Mouse (Mus musculus): ENCODE measurements around the gene Rnf217. TPM values are rescaled to one million over a fixed set of nuclear protein-coding genes. Genes with fewer than 3 reads are reported as not detected.

The Rnf217 gene
- polyA plus RNA-seq, 1 experiment from 2014 or later = 1.5 TPM

DNA sequence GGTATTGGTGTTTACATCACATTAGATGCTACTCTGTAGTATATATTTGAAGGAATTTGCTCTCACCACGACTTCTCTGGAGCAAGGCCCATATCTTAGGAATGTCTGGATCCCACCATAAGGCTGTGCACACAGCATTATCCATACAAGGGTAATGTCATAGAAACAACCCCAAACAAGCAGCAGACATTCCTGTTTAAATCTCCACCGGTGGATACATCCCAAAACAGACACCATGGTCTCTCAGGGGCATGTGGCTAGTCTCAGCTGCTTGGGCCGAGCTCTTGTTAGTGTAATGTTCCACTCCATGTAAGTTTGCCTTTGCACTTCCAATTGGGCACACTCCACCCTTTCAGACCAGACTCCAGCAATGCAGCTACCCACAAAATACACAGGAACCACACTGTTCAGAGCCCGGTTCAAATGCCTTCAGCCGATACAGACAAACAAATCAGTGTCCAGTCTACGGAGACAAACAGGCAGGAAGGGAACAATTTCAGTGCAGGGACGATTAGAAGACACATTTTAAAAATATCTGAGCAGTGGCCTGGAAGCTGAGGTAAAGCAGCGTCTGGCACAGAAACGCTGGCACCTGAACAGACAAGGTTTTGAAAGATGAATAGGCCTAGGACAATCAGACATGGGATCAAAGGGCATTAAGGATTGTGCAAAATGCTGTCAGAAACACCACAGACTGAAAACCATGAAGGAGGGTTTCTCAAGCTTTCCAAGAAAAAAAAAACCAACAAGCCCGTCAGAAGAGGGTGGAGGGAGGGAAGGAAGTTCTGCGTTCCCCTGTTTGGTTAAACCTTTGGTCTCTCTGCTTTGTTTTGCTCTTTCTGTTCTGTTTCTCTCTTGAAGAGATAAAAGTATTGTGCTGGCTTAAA lies 1.8 kb downstream of the Rnf217 start:
- Histone ChIP-seq H3K27me3 (ENCODE audit: control insufficient read depth, insufficient read depth, low read depth, low read length) (no peaks in the 10 kb centered on the region), H3K27ac (ENCODE audit: low read length) (no peak overlapping the region), H3K4me2 (ENCODE audit: low read length) (peak overlapping the region; percentile 58), H3K4me1 (ENCODE audit: control insufficient read depth, insufficient read depth, low read length) (peaks cover 32% of the 10 kb centered on the region), H3K36me3 (ENCODE audit: control insufficient read depth, insufficient read depth, low read length) (no peaks in the 10 kb centered on the region), H3K9me3 (replicated peaks; ENCODE audit: control insufficient read depth, low read length, poor library complexity, severe bottlenecking) (no peaks in the 10 kb centered on the region), H3K4me3 (ENCODE audit: low read depth, low read length) (peak overlapping the region; percentile 72), H3K9ac (ENCODE audit: low read depth, low read length) (peak overlapping the region; percentile 88)
- 15% methylated on average over 11 of the region's 11 CpGs for WGBS
- ATAC-seq = no peak

DNA sequence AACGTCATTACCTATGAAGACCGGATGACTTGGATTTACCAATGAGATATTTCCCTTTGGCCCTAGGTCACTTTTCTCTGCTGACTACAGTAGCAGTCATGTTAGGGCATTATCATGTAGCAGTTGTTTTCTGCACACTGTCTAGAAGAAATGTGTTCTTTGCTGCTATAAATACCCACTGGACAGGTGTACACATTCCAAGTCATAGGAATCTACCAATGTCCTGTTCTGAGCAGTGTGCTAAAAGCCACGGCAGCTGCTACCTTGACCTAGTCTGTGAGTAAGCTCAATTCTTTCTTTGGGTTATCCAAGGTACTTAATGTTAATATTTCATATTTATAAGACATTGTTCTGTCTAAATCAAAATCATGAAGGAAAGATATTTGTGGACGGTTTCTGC lies 5.1 kb downstream of the Rnf217 start:
- Histone ChIP-seq H3K27ac (ENCODE audit: low read length) (no peak overlapping the region), H3K27me3 (ENCODE audit: control insufficient read depth, insufficient read depth, low read depth, low read length) (no peaks in the 10 kb centered on the region), H3K4me3 (ENCODE audit: low read depth, low read length) (no peak overlapping the region), H3K4me2 (ENCODE audit: low read length) (no peak overlapping the region), H3K36me3 (ENCODE audit: control insufficient read depth, insufficient read depth, low read length) (no peaks in the 10 kb centered on the region), H3K9ac (ENCODE audit: low read depth, low read length) (no peak overlapping the region), H3K4me1 (ENCODE audit: control insufficient read depth, insufficient read depth, low read length) (peaks cover 28% of the 10 kb centered on the region), H3K9me3 (replicated peaks; ENCODE audit: control insufficient read depth, low read length, poor library complexity, severe bottlenecking) (no peaks in the 10 kb centered on the region)
- no peak for ATAC-seq
- 97% methylated on average over 4 of the region's 4 CpGs for WGBS

DNA sequence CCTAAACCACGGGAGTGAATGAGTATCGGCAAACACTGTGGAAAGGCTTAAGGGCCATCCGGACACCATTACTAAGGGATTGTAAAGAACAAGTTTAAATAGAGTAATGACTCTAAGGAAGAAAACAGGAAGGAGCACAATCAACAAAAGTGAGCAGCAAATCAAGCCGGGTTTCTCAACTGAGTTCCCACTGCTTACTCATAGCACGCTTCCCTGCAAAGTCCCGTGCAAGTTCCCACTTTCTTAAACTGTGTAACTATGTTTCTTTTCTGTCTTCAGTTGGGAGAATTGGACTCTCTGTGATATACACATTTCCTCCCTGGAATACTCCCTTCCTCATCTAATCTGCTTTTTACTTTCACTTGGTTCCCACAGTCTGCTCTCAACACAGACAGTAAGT lies 8.9 kb downstream of the Rnf217 start:
- H3K4me3 ChIP-seq (ENCODE audit: low read depth, low read length) = no peak overlapping the region
- no peaks in the 10 kb centered on the region for H3K27me3 ChIP-seq (ENCODE audit: control insufficient read depth, insufficient read depth, low read depth, low read length)
- 96% methylated on average over 6 of the region's 6 CpGs for WGBS
- no peak overlapping the region for H3K9ac ChIP-seq (ENCODE audit: low read depth, low read length)
- no peaks in the 10 kb centered on the region for H3K9me3 ChIP-seq (replicated peaks; ENCODE audit: control insufficient read depth, low read length, poor library complexity, severe bottlenecking)
- H3K27ac ChIP-seq (ENCODE audit: low read length) = no peak overlapping the region
- H3K4me1 ChIP-seq (ENCODE audit: control insufficient read depth, insufficient read depth, low read length) = peaks cover 2% of the 10 kb centered on the region; the same call in 1 of the 2 replicates
- H3K36me3 ChIP-seq (ENCODE audit: control insufficient read depth, insufficient read depth, low read length) = no peaks in the 10 kb centered on the region
- no peak overlapping the region for H3K4me2 ChIP-seq (ENCODE audit: low read length)
- no peak for ATAC-seq

DNA sequence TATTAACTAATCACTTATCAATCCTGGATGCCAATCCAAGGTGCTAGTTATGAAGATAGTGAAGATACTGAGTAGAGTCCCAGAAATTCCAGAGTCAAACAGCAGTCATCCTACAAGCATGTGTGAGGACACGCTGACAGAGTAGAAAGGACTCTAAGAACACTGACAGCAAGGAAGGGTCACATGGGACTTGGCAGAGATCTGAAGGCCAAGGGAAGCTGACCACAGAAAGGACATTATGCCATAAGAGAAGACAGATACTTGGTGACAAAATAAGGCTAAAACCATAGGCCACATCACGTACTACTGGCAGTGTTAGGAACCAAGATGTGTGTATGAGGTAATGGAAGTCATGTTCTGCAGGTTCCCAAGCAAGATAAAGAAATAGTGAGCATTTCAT lies 11.1 kb downstream of the Rnf217 start:
- H3K4me1 ChIP-seq (ENCODE audit: control insufficient read depth, insufficient read depth, low read length) = peaks cover 6% of the 10 kb centered on the region
- H3K4me3 ChIP-seq (ENCODE audit: low read depth, low read length) = no peak overlapping the region
- H3K36me3 ChIP-seq (ENCODE audit: control insufficient read depth, insufficient read depth, low read length) = no peaks in the 10 kb centered on the region
- no peak overlapping the region for H3K27ac ChIP-seq (ENCODE audit: low read length)
- WGBS = 93% methylated on average over 2 of the region's 2 CpGs
- H3K9me3 ChIP-seq (replicated peaks; ENCODE audit: control insufficient read depth, low read length, poor library complexity, severe bottlenecking) = no peaks in the 10 kb centered on the region
- H3K4me2 ChIP-seq (ENCODE audit: low read length) = no peak overlapping the region
- ATAC-seq = no peak
- H3K9ac ChIP-seq (ENCODE audit: low read depth, low read length) = no peak overlapping the region
- no peaks in the 10 kb centered on the region for H3K27me3 ChIP-seq (ENCODE audit: control insufficient read depth, insufficient read depth, low read depth, low read length)

DNA sequence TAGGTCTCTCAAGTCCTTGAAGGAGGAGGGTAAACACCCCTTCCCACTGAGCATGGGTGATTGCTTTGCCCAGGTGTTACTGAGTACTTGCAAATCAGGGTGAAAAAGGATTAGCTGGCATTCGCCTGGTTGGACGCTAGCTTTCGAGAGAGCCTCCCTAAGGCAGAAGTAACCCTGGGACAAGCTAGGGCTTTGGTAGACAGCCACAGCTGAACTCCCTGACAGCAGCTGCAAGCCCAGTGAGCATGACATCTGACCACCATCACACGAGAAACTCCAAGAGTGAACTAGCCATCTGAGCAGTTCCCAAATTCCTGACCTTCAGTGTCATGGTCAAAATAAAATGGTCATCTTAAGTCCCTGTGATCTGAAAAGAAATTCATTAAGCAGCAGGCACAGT lies 12.2 kb downstream of the Rnf217 start:
- no peaks in the 10 kb centered on the region for H3K9me3 ChIP-seq (replicated peaks; ENCODE audit: control insufficient read depth, low read length, poor library complexity, severe bottlenecking)
- H3K4me1 ChIP-seq (ENCODE audit: control insufficient read depth, insufficient read depth, low read length) = peaks cover 16% of the 10 kb centered on the region
- H3K27me3 ChIP-seq (ENCODE audit: control insufficient read depth, insufficient read depth, low read depth, low read length) = no peaks in the 10 kb centered on the region
- no peak overlapping the region for H3K4me2 ChIP-seq (ENCODE audit: low read length)
- H3K36me3 ChIP-seq (ENCODE audit: control insufficient read depth, insufficient read depth, low read length) = no peaks in the 10 kb centered on the region
- no peak overlapping the region for H3K9ac ChIP-seq (ENCODE audit: low read depth, low read length)
- no peak for ATAC-seq
- no peak overlapping the region for H3K27ac ChIP-seq (ENCODE audit: low read length)
- no peak overlapping the region for H3K4me3 ChIP-seq (ENCODE audit: low read depth, low read length)
- WGBS = 36% methylated on average over 4 of the region's 4 CpGs

DNA sequence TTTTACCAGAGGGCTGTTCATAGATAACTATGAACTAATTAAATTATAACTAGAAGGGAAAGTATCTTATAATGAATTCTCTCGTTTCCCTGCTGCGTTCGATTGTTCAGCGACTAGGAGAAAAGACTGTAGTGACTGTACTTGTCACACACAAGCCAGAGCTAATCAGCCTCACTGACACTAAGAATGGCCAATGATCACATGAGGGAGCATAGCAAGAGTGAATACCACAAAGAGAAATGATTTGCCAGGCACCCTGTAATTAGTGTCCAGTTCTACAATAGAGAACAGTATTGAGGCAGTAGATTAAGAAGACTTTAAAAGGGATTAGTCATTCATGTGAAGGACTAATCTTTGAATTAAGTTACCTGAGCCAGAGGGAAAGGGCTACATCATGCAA lies 13.7 kb downstream of the Rnf217 start:
- Histone ChIP-seq H3K4me3 (ENCODE audit: low read depth, low read length) (no peak overlapping the region), H3K9me3 (replicated peaks; ENCODE audit: control insufficient read depth, low read length, poor library complexity, severe bottlenecking) (no peaks in the 10 kb centered on the region), H3K9ac (ENCODE audit: low read depth, low read length) (no peak overlapping the region), H3K27ac (ENCODE audit: low read length) (no peak overlapping the region), H3K27me3 (ENCODE audit: control insufficient read depth, insufficient read depth, low read depth, low read length) (no peaks in the 10 kb centered on the region), H3K4me1 (ENCODE audit: control insufficient read depth, insufficient read depth, low read length) (peaks cover 16% of the 10 kb centered on the region), H3K4me2 (ENCODE audit: low read length) (no peak overlapping the region), H3K36me3 (ENCODE audit: control insufficient read depth, insufficient read depth, low read length) (no peaks in the 10 kb centered on the region)
- ATAC-seq = no peak
- WGBS = 69% methylated on average over 4 of the region's 4 CpGs

DNA sequence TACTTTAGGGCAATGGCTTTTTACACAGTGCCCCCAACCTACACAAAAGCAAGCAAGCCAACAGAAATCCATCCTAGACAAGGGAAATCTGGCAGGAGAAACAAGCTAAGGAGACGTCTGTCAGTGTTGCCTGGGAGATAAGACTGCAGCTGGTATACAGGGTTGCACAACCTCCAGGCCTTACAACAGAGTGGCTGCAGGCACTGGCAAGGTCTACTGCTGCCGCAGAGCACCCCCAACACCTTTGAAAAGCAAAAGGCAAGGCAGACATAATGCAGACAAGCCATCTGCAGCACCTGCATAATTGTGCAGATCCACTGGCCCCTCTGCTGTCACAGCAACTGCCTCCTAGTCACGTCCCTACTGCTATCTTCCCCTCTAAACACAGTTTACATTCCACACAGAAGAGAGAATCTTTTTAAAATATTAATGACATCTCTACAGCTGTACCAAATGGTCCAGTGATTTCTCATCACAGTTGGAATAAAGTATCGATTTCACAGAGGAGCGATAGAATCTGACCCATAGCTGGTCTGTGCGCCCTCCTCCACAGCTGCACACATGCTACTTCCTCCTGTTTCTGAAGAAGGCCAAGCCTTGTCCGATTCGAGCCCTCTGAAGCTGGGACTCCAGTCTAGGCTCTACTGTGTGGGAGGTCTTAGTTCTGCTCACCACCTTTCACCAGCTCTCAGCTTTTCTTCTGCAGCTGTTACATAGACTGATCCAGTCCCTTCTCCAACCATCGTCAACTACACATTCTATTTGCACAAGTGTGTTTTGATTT lies 16.1 kb downstream of the Rnf217 start:
- Histone ChIP-seq H3K9me3 (replicated peaks; ENCODE audit: control insufficient read depth, low read length, poor library complexity, severe bottlenecking) (no peaks in the 10 kb centered on the region), H3K27me3 (ENCODE audit: control insufficient read depth, insufficient read depth, low read depth, low read length) (no peaks in the 10 kb centered on the region), H3K27ac (ENCODE audit: low read length) (peak overlapping the region; percentile 68), H3K4me1 (ENCODE audit: control insufficient read depth, insufficient read depth, low read length) (peaks cover 16% of the 10 kb centered on the region), H3K4me3 (ENCODE audit: low read depth, low read length) (no peak overlapping the region), H3K36me3 (ENCODE audit: control insufficient read depth, insufficient read depth, low read length) (no peaks in the 10 kb centered on the region), H3K9ac (ENCODE audit: low read depth, low read length) (peak overlapping the region; percentile 53), H3K4me2 (ENCODE audit: low read length) (0 out of 2 replicates have a peak overlapping the region, but pooled peaks have one; percentile 18)
- ATAC-seq = peak; percentile 91
- WGBS = 52% methylated on average over 9 of the region's 9 CpGs

DNA sequence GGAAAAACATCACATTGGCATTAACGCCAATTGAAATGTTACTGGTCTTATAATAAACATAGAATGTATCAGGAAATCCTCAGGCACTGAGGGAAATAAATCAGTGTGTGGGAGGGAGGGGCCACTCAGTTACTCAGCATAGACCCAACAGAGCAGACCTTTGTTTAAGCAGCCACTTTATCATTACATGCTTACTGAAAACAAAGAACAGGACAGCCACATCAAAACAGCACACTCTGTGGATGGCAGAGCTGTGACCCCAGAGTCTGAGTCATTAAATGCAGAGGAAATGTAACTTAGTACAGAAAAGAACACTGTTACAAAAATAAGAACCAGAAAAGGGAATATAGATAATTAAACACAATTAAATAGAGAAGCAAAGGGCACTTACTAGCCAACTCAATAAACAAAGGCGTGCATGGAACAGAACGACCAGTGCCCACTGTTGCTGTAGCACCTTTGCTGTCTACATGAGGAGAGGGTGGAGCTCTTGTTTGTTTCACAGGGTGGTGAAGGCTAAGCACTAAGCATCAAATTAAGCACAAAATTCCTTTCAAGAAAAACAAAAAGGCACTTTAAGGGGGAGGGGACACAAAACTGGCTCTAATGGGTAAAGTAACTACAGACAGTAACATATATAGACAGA lies 16.8 kb downstream of the Rnf217 start:
- Histone ChIP-seq H3K4me2 (ENCODE audit: low read length) (0 out of 2 replicates have a peak overlapping the region, but pooled peaks have one; percentile 18), H3K9ac (ENCODE audit: low read depth, low read length) (peak overlapping the region; percentile 53; the same call in 1 of the 2 replicates), H3K4me1 (ENCODE audit: control insufficient read depth, insufficient read depth, low read length) (peaks cover 16% of the 10 kb centered on the region), H3K4me3 (ENCODE audit: low read depth, low read length) (no peak overlapping the region), H3K36me3 (ENCODE audit: control insufficient read depth, insufficient read depth, low read length) (no peaks in the 10 kb centered on the region), H3K27ac (ENCODE audit: low read length) (peak overlapping the region; percentile 68), H3K9me3 (replicated peaks; ENCODE audit: control insufficient read depth, low read length, poor library complexity, severe bottlenecking) (no peaks in the 10 kb centered on the region), H3K27me3 (ENCODE audit: control insufficient read depth, insufficient read depth, low read depth, low read length) (no peaks in the 10 kb centered on the region)
- peak; percentile 57 for ATAC-seq
- WGBS = 63% methylated on average over 3 of the region's 3 CpGs
